Mouse (Mus musculus) forebrain, embryonic 11.5 days (tissue): ENCODE measurements at regions not wholly inside any gene's neighbourhood (a gene's known extent, or its start where the extent isn't known, plus 50 kb on each side); places are given as distances from the start of the nearest gene placed in this dataset.

ENCODE experiments used
- ATAC-seq: fragments of 200-750 bp; cut with Nextera tagmentation; replicated peaks from 2 replicates; pipeline ENCODE4 v1.8.0; 2017; ENCODE audit warnings: moderate TSS enrichment; ENCODE audit not compliant: low FRiP score
- DNase-seq: peaks from one replicate; pipeline ENCODE4 v3.0.0-alpha.2; 2017; ENCODE audit warnings: low spot score
- H3K27ac ChIP-seq: fragments of 300-500 bp; sonication (generic); 2 replicates; pipeline ENCODE4 v1.5.1; 2014; ENCODE audit warnings: low read depth, low read length
- H3K27me3 ChIP-seq: fragments of 300-500 bp; sonication (generic); 2 replicates; pipeline ENCODE4 v1.6.1; 2014; ENCODE audit warnings: mild to moderate bottlenecking, low read length, mixed read lengths; ENCODE audit not compliant: control insufficient read depth, insufficient read depth
- H3K36me3 ChIP-seq: fragments of 300-500 bp; sonication (generic); 2 replicates; pipeline ENCODE4 v1.6.1; 2014; ENCODE audit warnings: mild to moderate bottlenecking, low read length, moderate library complexity, mixed read lengths; ENCODE audit not compliant: control insufficient read depth, insufficient read depth
- H3K4me1 ChIP-seq: fragments of 300-500 bp; sonication (generic); replicated peaks from 2 replicates; pipeline ENCODE4 v1.6.1; 2014; ENCODE audit warnings: low read length, mixed read lengths; ENCODE audit not compliant: control insufficient read depth, insufficient read depth
- H3K4me2 ChIP-seq: fragments of 300-500 bp; sonication (generic); 2 replicates; pipeline ENCODE4 v1.6.1; 2014; ENCODE audit warnings: low read depth, mild to moderate bottlenecking, low read length, moderate library complexity, mixed read lengths; ENCODE audit not compliant: severe bottlenecking
- H3K4me3 ChIP-seq: fragments of 300-500 bp; sonication (generic); 2 replicates; pipeline ENCODE4 v1.5.1; 2014; ENCODE audit warnings: low read depth, low read length
- H3K9ac ChIP-seq: fragments of 300-500 bp; sonication (generic); 2 replicates; pipeline ENCODE4 v1.6.1; 2014; ENCODE audit warnings: low read length
- H3K9me3 ChIP-seq: fragments of 300-500 bp; sonication (generic); 2 replicates; pipeline ENCODE4 v1.6.1; 2016; ENCODE audit warnings: low read length, mixed read lengths; ENCODE audit not compliant: control insufficient read depth
- WGBS: fragments of 180-500 bp; shearing (Covaris S2); extraction: QIAGEN DNeasy Blood & Tissue Kit; methylation state at CpG from one replicate; pipeline ENCODE4 v1.1.7; 2014; 5-methylcytosine and 5-hydroxymethylcytosine counted together

GRCm38 (mm10) chr2:79510485-79511094 lies 54.0 kb upstream of the Cerkl start:
- ATAC-seq (no peak), DNase-seq (no peak)
- Histone ChIP-seq H3K36me3 (no peaks in the 10 kb centered on the region), H3K4me1 (no peaks in the 10 kb centered on the region), H3K27ac (no peak overlapping the region), H3K4me3 (no peak overlapping the region), H3K9ac (no peak overlapping the region), H3K27me3 (no peaks in the 10 kb centered on the region), H3K9me3 (no peaks in the 10 kb centered on the region), H3K4me2 (no peak overlapping the region)
- 82% methylated on average over 10 of the region's 10 CpGs for WGBS

GRCm38 (mm10) chr2:79511108-79511507 lies 54.5 kb upstream of the Cerkl start:
- ATAC-seq (no peak), DNase-seq (no peak)
- 82% methylated on average over 6 of the region's 6 CpGs for WGBS
- no peaks in the 10 kb centered on the region for H3K36me3 ChIP-seq
- no peak overlapping the region for H3K9ac ChIP-seq
- H3K4me3 ChIP-seq, result no peak overlapping the region
- no peaks in the 10 kb centered on the region for H3K27me3 ChIP-seq
- no peaks in the 10 kb centered on the region for H3K4me1 ChIP-seq
- no peak overlapping the region for H3K4me2 ChIP-seq
- H3K9me3 ChIP-seq, result no peaks in the 10 kb centered on the region
- H3K27ac ChIP-seq, result no peak overlapping the region

- WGBS, result 33% methylated on average over 11 of the region's 11 CpGs
- Histone ChIP-seq H3K9ac (no peak overlapping the region), H3K4me3 (no peak overlapping the region), H3K4me1 (no peaks in the 10 kb centered on the region), H3K36me3 (no peaks in the 10 kb centered on the region), H3K27ac (no peak overlapping the region), H3K27me3 (no peaks in the 10 kb centered on the region), H3K4me2 (no peak overlapping the region), H3K9me3 (no peaks in the 10 kb centered on the region)
- ATAC-seq (no peak), DNase-seq (peak; percentile 76)
These were observed 55.2 kb upstream of the Cerkl start for GRCm38 (mm10) chr2:79511676-79512323.

- H3K9me3 ChIP-seq, result no peaks in the 10 kb centered on the region
- ATAC-seq (0 out of 2 replicates have a peak, but pooled peaks have one; percentile 27), DNase-seq (no peak)
- no peaks in the 10 kb centered on the region for H3K27me3 ChIP-seq
- 82% methylated on average over 2 of the region's 2 CpGs for WGBS
- H3K36me3 ChIP-seq, result no peaks in the 10 kb centered on the region
- H3K9ac ChIP-seq, result no peak overlapping the region
- no peak overlapping the region for H3K4me3 ChIP-seq
- no peak overlapping the region for H3K27ac ChIP-seq
- H3K4me2 ChIP-seq, result no peak overlapping the region
- no peaks in the 10 kb centered on the region for H3K4me1 ChIP-seq
These were observed 55.8 kb upstream of the Cerkl start for GRCm38 (mm10) chr2:79512374-79512773.

GRCm38 (mm10) chr2:79513726-79514125 lies 57.1 kb upstream of the Cerkl start:
- ATAC-seq, result no peak
- Histone ChIP-seq H3K9ac (no peak overlapping the region), H3K4me1 (no peaks in the 10 kb centered on the region), H3K4me3 (no peak overlapping the region), H3K9me3 (no peaks in the 10 kb centered on the region), H3K27ac (no peak overlapping the region), H3K4me2 (no peak overlapping the region), H3K36me3 (no peaks in the 10 kb centered on the region), H3K27me3 (no peaks in the 10 kb centered on the region)
- DNase-seq, result no peak
- 68% methylated on average over 3 of the region's 3 CpGs for WGBS

GRCm38 (mm10) chr2:79518046-79518750 lies 61.6 kb upstream of the Cerkl start:
- H3K9ac ChIP-seq, result no peak overlapping the region
- H3K4me1 ChIP-seq, result no peaks in the 10 kb centered on the region
- no peak overlapping the region for H3K27ac ChIP-seq
- no peak overlapping the region for H3K4me2 ChIP-seq
- WGBS, result 79% methylated on average over 8 of the region's 8 CpGs
- no peak for DNase-seq
- no peak for ATAC-seq
- H3K9me3 ChIP-seq, result no peaks in the 10 kb centered on the region
- no peaks in the 10 kb centered on the region for H3K27me3 ChIP-seq
- no peaks in the 10 kb centered on the region for H3K36me3 ChIP-seq
- H3K4me3 ChIP-seq, result no peak overlapping the region

GRCm38 (mm10) chr2:79519799-79520449 lies 63.3 kb upstream of the Cerkl start:
- H3K4me3 ChIP-seq, result no peak overlapping the region
- DNase-seq, result no peak
- no peaks in the 10 kb centered on the region for H3K9me3 ChIP-seq
- H3K27ac ChIP-seq, result no peak overlapping the region
- H3K4me2 ChIP-seq, result no peak overlapping the region
- ATAC-seq, result no peak
- H3K9ac ChIP-seq, result no peak overlapping the region
- no peaks in the 10 kb centered on the region for H3K27me3 ChIP-seq
- H3K36me3 ChIP-seq, result no peaks in the 10 kb centered on the region
- H3K4me1 ChIP-seq, result no peaks in the 10 kb centered on the region
- WGBS, result 28% methylated on average over 6 of the region's 6 CpGs

GRCm38 (mm10) chr2:79523441-79523840 lies 66.9 kb upstream of the Cerkl start:
- Histone ChIP-seq H3K27me3 (no peaks in the 10 kb centered on the region), H3K4me1 (0 out of 2 replicates have a peak, but pooled peaks cover 2% of the 10 kb centered on the region), H3K4me3 (no peak overlapping the region), H3K9me3 (no peaks in the 10 kb centered on the region), H3K4me2 (no peak overlapping the region), H3K27ac (no peak overlapping the region), H3K9ac (no peak overlapping the region), H3K36me3 (no peaks in the 10 kb centered on the region)
- 80% methylated on average over 4 of the region's 4 CpGs for WGBS
- no peak for ATAC-seq
- DNase-seq, result no peak
